Mouse (Mus musculus) liver, embryonic 15.5 days (tissue): ENCODE measurements at regions not wholly inside any gene's neighbourhood (a gene's known extent, or its start where the extent isn't known, plus 50 kb on each side); places are given as distances from the start of the nearest gene placed in this dataset.

ENCODE experiments used
- ATAC-seq: fragments of 200-750 bp; cut with Nextera tagmentation; 2 replicates; pipeline ENCODE4 v1.8.0; 2017; ENCODE audit warnings: moderate number of reproducible peaks, mild to moderate bottlenecking, moderate library complexity; ENCODE audit not compliant: insufficient read depth
- H3K27ac ChIP-seq: fragments of 300-500 bp; sonication (generic); replicated peaks from 2 replicates; pipeline ENCODE4 v1.5.1; 2015; ENCODE audit warnings: mild to moderate bottlenecking, inconsistent platforms
- H3K27me3 ChIP-seq: fragments of 300-500 bp; sonication (generic); 2 replicates; pipeline ENCODE4 v1.6.1; 2015; ENCODE audit warnings: mild to moderate bottlenecking, inconsistent platforms
- H3K36me3 ChIP-seq: fragments of 300-500 bp; sonication (generic); replicated peaks from 2 replicates; pipeline ENCODE4 v1.6.1; 2015; ENCODE audit warnings: moderate library complexity, mild to moderate bottlenecking, inconsistent platforms
- H3K4me1 ChIP-seq: fragments of 300-500 bp; sonication (generic); replicated peaks from 2 replicates; pipeline ENCODE4 v1.6.1; 2015; ENCODE audit warnings: inconsistent platforms
- H3K4me2 ChIP-seq: fragments of 300-500 bp; sonication (generic); 2 replicates; pipeline ENCODE4 v1.6.1; 2015; ENCODE audit warnings: moderate library complexity, mild to moderate bottlenecking, inconsistent platforms
- H3K4me3 ChIP-seq: fragments of 300-500 bp; sonication (generic); replicated peaks from 2 replicates; pipeline ENCODE4 v1.5.1; 2015; ENCODE audit warnings: mild to moderate bottlenecking, inconsistent platforms
- H3K9ac ChIP-seq: fragments of 300-500 bp; sonication (generic); 2 replicates; pipeline ENCODE4 v1.6.1; 2015; ENCODE audit warnings: moderate library complexity, mild to moderate bottlenecking, inconsistent platforms
- H3K9me3 ChIP-seq: fragments of 300-500 bp; sonication (generic); replicated peaks from 2 replicates; pipeline ENCODE4 v1.6.1; 2016; ENCODE audit warnings: inconsistent platforms
- WGBS: fragments of 180-500 bp; shearing (Covaris S2); methylation state at CpG from one replicate; pipeline ENCODE4 v1.1.7; 2015; ENCODE audit warnings: mixed read lengths; ENCODE audit not compliant: insufficient replicate concordance; 5-methylcytosine and 5-hydroxymethylcytosine counted together

DNA sequence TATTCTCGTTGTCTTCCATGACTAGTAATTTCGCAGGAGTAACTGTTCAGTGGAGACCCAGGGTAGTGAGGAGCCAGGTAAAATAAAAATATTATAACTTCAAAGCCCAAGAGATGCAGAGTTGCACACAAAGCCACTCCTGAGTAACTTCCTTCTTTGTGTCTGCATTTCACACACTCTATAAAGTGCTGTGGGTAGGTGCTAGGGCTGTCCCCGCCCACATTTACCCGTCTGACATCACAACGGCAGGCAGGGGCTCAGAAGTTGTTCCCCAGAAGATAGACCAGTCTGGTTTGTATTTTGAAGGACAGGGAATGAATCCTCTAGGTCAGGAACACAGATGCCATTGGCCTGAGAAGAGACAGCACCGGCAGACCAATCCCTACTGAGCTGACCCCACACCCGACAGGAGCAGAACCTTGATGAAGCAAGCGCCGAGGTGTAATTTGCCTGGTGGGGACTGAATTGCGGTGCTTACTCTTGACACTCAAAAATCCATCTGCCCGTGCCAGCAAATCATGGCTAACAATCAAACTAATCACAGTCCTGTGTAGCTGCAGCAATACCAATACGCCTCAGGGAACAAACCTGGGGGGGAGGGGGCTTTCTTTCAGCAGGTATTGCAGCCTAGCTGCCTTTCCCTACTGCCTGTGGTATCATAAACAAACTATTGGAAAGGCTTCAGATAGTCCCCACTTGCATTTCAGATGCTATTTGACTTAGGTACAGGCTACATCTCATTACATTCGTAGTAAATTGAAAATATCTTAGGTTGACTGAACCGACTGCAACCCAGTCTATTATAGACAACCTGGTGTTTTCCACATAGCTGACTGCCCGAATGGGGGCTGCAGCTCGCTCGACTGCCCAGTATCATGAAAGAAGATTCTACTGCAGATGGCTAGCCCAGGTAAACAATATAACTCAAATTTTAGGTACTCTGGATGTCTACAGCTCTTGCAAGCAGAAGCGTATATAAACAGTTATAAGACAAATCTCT lies 175.6 kb downstream of the Basp1 start:
- no peaks in the 10 kb centered on the region for H3K27me3 ChIP-seq
- 65% methylated on average over 18 of the region's 18 CpGs for WGBS
- no peak overlapping the region for H3K4me2 ChIP-seq
- no peaks in the 10 kb centered on the region for H3K4me1 ChIP-seq
- no peak overlapping the region for H3K27ac ChIP-seq
- no peak overlapping the region for H3K9ac ChIP-seq
- H3K9me3 ChIP-seq: no peaks in the 10 kb centered on the region
- no peak for ATAC-seq
- H3K4me3 ChIP-seq: no peak overlapping the region
- no peaks in the 10 kb centered on the region for H3K36me3 ChIP-seq

DNA sequence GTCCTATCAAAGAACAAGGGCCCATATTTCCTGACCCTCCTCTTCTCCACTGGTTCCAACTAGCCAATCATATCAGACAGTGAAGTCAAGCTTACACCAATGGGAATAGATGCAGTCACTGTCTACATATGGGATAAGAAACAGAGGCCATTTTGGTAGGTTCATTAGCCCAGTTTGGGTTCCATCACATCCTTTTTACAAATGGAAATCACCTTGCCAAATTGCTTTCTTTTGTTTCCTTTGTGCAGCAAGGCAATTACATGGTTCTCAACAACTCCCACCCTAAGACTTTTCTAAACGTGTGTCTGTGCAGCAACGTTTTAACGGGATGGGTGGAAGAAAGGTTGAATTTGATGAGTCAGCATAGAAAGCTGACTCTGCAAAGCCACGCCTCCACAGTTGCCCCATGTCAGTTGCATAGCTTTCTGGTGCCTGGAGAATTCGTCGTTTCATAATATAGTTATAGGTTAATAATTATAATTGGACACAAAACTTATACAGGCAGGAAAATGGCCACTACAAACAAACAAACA lies 177.3 kb downstream of the Basp1 start:
- Histone ChIP-seq H3K27ac (no peak overlapping the region), H3K4me2 (no peak overlapping the region), H3K36me3 (no peaks in the 10 kb centered on the region), H3K9me3 (no peaks in the 10 kb centered on the region), H3K4me1 (no peaks in the 10 kb centered on the region), H3K27me3 (no peaks in the 10 kb centered on the region), H3K9ac (no peak overlapping the region), H3K4me3 (no peak overlapping the region)
- WGBS: 60% methylated on average over 6 of the region's 6 CpGs
- ATAC-seq: no peak

DNA sequence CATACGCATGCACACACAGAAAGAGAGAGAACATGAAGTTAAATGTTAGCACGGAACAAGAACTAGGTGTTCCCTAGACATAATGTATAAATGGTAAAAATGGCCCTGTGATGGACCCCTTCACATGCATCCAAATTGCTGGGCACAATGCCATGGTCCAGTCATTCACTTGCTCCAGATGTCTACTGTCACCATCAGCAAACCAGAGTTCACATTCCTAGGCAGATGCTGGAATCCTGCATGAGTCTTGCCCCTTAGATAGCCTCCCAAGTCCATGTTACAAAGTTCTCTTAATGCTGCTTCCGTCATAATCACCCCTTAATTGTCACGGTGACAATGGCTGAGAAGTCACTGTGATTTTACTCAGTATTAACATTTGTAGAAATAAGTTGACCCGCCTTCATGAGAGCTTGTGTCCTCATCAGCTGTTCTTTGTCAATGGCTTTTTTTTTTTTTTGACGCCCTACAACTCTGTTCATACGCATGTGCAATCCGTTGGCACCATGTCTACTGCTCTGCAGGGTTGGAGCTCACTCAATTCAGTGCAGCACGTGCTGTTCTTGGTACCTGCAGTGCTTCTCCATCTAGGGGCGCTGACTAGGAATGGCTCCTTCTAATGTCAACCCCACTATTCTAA lies 179.4 kb downstream of the Basp1 start:
- H3K4me1 ChIP-seq: no peaks in the 10 kb centered on the region
- H3K27me3 ChIP-seq: no peaks in the 10 kb centered on the region
- H3K36me3 ChIP-seq: no peaks in the 10 kb centered on the region
- no peak overlapping the region for H3K27ac ChIP-seq
- no peak for ATAC-seq
- no peak overlapping the region for H3K9ac ChIP-seq
- no peaks in the 10 kb centered on the region for H3K9me3 ChIP-seq
- no peak overlapping the region for H3K4me2 ChIP-seq
- WGBS: 68% methylated on average over 10 of the region's 10 CpGs
- no peak overlapping the region for H3K4me3 ChIP-seq

DNA sequence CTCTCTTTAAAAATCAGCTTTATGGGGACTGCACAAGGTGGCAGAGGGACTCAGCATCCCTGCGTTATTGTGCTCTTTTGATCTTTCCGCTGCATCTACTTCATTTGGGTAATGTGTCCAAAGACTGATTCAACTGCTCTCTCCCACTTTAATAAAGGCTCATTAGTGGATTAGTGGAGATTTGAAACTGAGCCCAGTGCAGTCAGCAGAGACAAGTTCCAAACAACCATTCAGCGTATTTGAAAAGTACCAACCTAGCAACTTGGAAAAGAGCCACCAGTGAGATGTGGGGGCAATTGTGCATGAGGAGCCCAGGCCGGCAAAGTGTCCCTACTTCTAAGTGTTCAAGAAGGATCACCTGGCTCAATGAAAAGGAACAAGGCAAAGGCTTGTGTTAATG lies 183.4 kb downstream of the Basp1 start:
- Histone ChIP-seq H3K4me3 (no peak overlapping the region), H3K9me3 (no peaks in the 10 kb centered on the region), H3K36me3 (no peaks in the 10 kb centered on the region), H3K4me1 (no peaks in the 10 kb centered on the region), H3K27ac (no peak overlapping the region), H3K4me2 (no peak overlapping the region), H3K27me3 (no peaks in the 10 kb centered on the region), H3K9ac (no peak overlapping the region)
- WGBS: 79% methylated on average over 4 of the region's 4 CpGs
- no peak for ATAC-seq

DNA sequence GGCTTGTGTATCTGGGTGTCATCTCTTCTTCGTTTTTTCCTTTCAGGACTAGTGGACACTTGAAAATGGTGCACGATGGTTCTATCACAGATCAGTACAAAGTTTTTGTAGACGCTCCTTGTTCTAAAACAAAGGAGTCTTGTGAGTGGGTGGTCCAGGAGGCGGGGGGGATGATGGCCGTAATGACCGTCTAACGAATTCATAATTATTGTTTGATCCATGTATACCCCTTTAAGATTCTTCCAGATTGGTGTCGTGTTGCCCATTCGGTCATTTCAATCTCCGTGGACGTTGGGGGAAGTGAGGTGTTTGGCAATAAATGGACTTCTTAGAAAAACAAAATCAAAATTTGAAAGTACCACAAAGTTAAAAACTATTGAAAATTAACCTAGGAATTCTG lies 183.8 kb downstream of the Basp1 start:
- WGBS: 74% methylated on average over 11 of the region's 11 CpGs
- Histone ChIP-seq H3K27ac (no peak overlapping the region), H3K36me3 (no peaks in the 10 kb centered on the region), H3K4me2 (no peak overlapping the region), H3K9ac (no peak overlapping the region), H3K27me3 (no peaks in the 10 kb centered on the region), H3K4me1 (no peaks in the 10 kb centered on the region), H3K9me3 (no peaks in the 10 kb centered on the region), H3K4me3 (no peak overlapping the region)
- no peak for ATAC-seq

DNA sequence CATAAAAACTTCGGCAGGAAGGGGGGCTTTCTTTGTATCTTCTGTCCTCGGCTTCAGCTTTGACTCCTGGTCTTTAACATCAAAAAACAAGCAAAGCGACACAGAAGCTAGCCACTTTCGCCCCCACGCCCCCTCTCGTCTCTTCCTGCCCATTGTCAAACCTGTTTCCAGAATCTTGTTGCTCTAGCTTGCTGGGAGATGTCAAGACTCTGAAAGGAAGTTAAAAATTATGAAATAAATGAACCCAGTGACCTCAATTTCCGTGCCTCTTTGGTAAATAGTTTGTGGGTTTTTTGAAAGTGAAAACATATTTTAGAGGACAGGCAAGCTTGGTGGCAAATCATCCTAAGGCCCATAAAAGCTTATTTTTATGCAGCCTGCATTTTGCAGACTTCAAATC lies 186.1 kb downstream of the Basp1 start:
- Histone ChIP-seq H3K27me3 (no peaks in the 10 kb centered on the region), H3K36me3 (no peaks in the 10 kb centered on the region), H3K9ac (no peak overlapping the region), H3K9me3 (no peaks in the 10 kb centered on the region), H3K27ac (no peak overlapping the region), H3K4me2 (no peak overlapping the region), H3K4me3 (no peak overlapping the region), H3K4me1 (no peaks in the 10 kb centered on the region)
- ATAC-seq: no peak
- 22% methylated on average over 7 of the region's 7 CpGs for WGBS

DNA sequence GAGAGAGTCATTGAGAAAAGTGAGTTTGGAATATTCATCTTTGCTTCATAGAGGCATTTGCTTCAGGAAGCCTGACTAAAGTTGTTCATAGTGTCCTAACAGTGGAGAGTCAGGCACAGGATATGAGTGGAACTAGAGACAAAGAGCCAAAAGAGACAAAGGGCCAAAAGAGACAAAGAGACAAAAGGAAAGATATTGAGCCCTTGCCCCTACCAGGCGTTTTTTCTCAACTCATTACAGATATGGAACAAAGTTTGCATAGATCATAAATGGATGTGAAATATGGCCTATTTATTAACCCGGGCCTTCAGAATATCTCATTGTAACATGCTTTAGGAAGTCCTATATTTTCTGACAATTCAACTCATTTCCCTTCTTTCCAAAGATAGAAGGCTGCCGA lies 187.6 kb downstream of the Basp1 start:
- H3K4me3 ChIP-seq: no peak overlapping the region
- no peak overlapping the region for H3K27ac ChIP-seq
- no peak overlapping the region for H3K9ac ChIP-seq
- no peak overlapping the region for H3K4me2 ChIP-seq
- H3K27me3 ChIP-seq: no peaks in the 10 kb centered on the region
- H3K36me3 ChIP-seq: no peaks in the 10 kb centered on the region
- 17% methylated on average over 3 of the region's 3 CpGs for WGBS
- no peaks in the 10 kb centered on the region for H3K4me1 ChIP-seq
- no peaks in the 10 kb centered on the region for H3K9me3 ChIP-seq
- ATAC-seq: no peak

DNA sequence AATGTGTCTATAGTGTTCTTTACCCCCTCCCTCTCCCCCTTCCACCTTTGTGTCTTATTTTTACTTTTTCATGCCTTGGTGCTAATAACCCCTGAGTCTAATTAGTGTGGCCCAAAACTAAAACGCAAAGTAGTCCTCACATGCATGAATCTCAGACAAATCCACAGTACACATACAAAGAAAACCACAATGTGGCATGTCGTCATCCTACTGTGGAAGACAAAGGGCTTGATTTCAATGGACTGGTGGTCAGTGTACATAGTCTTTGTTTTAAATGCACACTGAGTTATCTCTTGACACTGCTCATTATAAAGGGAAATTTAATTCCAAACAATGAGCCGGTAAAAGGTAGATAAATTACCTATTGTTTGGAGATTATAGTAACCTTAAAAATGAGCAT lies 188.1 kb downstream of the Basp1 start:
- 31% methylated on average over 3 of the region's 3 CpGs for WGBS

DNA sequence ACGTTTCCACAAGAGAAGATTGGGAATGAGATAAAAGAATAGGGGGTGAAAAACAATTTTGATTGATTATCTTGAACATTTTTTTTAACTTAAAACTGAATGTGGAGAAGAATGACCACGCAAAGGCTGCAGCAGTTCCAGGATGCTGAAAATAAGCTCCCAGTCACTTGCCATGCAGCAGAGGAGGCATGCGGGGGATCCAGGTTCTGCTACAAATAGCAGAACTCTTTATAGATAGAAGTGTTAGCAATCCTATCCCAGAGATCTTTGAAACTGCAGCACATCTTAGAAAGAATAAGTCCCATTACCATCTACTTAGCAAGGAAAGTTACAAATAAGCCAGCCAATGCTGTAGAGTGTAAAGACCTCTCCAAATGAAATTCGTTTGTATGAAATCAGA lies 191.8 kb downstream of the Basp1 start:
- Histone ChIP-seq H3K4me1 (no peaks in the 10 kb centered on the region), H3K4me3 (no peak overlapping the region), H3K4me2 (no peak overlapping the region), H3K9me3 (no peaks in the 10 kb centered on the region), H3K9ac (no peak overlapping the region), H3K27ac (no peak overlapping the region), H3K36me3 (no peaks in the 10 kb centered on the region), H3K27me3 (no peaks in the 10 kb centered on the region)
- ATAC-seq: no peak
- 57% methylated on average over 4 of the region's 4 CpGs for WGBS

More for the DNA sequence above, 188.1 kb downstream of the Basp1 start:
- Histone ChIP-seq H3K9me3 (no peaks in the 10 kb centered on the region), H3K27ac (no peak overlapping the region), H3K4me3 (no peak overlapping the region), H3K9ac (no peak overlapping the region), H3K4me1 (no peaks in the 10 kb centered on the region), H3K4me2 (no peak overlapping the region), H3K36me3 (no peaks in the 10 kb centered on the region), H3K27me3 (no peaks in the 10 kb centered on the region)
- no peak for ATAC-seq

DNA sequence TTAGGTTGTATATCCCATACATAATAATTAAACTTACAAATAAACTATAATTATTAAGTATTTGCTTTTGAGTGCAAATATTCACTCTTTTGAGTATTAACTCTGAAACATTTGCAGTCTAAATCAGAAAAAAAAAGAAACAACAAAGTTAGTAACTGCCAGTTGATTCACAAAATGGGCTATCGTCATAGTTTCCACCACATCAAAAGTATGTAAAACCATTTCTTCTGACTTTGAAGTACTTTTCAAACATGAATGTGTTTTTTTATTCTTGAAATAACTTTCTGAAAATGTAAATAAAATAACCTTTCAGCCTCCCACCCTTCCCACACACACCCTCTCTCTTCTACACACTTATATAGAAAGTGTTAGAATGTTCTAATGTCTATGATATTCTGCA lies 197.2 kb downstream of the Basp1 start:
- Histone ChIP-seq H3K4me1 (no peaks in the 10 kb centered on the region), H3K4me3 (no peak overlapping the region), H3K9me3 (no peaks in the 10 kb centered on the region), H3K27ac (no peak overlapping the region), H3K9ac (no peak overlapping the region), H3K36me3 (no peaks in the 10 kb centered on the region), H3K27me3 (no peaks in the 10 kb centered on the region), H3K4me2 (no peak overlapping the region)
- ATAC-seq: no peak
- 69% methylated on average over 1 of the region's 1 CpGs for WGBS

DNA sequence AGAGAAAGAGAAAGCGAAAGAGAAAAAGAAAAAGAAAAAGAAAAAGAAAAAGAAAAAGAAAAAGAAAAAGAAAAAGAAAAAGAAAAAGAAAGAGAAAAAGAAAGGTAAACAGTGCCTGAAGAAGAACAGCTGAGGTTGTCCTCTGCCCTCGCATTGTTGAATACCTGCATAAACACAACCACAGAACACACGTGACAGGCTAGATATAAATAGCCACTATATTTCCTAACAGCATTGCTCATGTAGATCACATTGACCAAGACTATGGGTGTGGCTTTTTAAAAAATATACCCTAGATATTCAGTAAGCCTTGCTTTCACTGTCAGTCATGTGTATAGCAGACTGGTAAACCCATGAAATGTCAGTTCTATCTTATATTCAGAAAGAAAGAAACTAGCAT lies 211.5 kb downstream of the Basp1 start:
- no peak overlapping the region for H3K4me3 ChIP-seq
- WGBS: 59% methylated on average over 3 of the region's 3 CpGs
- H3K9ac ChIP-seq: no peak overlapping the region
- H3K4me1 ChIP-seq: no peaks in the 10 kb centered on the region
- H3K9me3 ChIP-seq: no peaks in the 10 kb centered on the region
- no peaks in the 10 kb centered on the region for H3K36me3 ChIP-seq
- H3K27ac ChIP-seq: no peak overlapping the region
- H3K27me3 ChIP-seq: no peaks in the 10 kb centered on the region
- ATAC-seq: no peak
- no peak overlapping the region for H3K4me2 ChIP-seq
